Mouse (Mus musculus) G1E (cell line): Measurements from ENCODE around the gene Cntn5. TPM values are rescaled to one million over a fixed set of nuclear protein-coding genes. Genes with fewer than 3 reads are reported as not detected.

Source experiments
- ATAC-seq: 2 replicates; pipeline ENCODE4 v1.8.0; 2016; ENCODE audit warnings: mild to moderate bottlenecking; ENCODE audit not compliant: insufficient number of reproducible peaks, poor library complexity, low FRiP score, severe bottlenecking; ENCODE audit errors: extremely low read depth
- DNase-seq: peaks from one replicate; pipeline ENCODE4 v3.0.0; 2012; ENCODE audit warnings: low spot score
- H3K27me3 ChIP-seq: 2 replicates; pipeline ENCODE4 v1.6.1; 2012; ENCODE audit warnings: mild to moderate bottlenecking, low read length, inconsistent platforms; ENCODE audit not compliant: insufficient read depth
- H3K36me3 ChIP-seq: replicated peaks from 2 replicates; pipeline ENCODE3; 2012; ENCODE audit warnings: mild to moderate bottlenecking, inconsistent platforms
- H3K4me1 ChIP-seq: 2 replicates; pipeline ENCODE4 v1.6.1; 2012; ENCODE audit warnings: low read depth, low read length, inconsistent platforms, mixed read lengths; ENCODE audit not compliant: insufficient read depth
- H3K4me3 ChIP-seq: 2 replicates; pipeline ENCODE4 v1.5.1; 2012; ENCODE audit warnings: low read depth, mild to moderate bottlenecking, inconsistent platforms, low read length, moderate library complexity, mixed read lengths
- H3K9me3 ChIP-seq: replicated peaks from 2 replicates; pipeline ENCODE4 v1.6.1; 2012; ENCODE audit warnings: inconsistent platforms
- CTCF ChIP-seq: IDR thresholded peaks from 2 replicates; pipeline ENCODE4 v1.5.1; 2012; ENCODE audit warnings: low read depth, low read length, inconsistent platforms, mixed read lengths
- GATA1 ChIP-seq: IDR thresholded peaks from 2 replicates; pipeline ENCODE4 v1.6.1; 2012; ENCODE audit warnings: borderline replicate concordance, low read length, inconsistent platforms, mixed read lengths
- GATA2 ChIP-seq: IDR thresholded peaks from 2 replicates; pipeline ENCODE4 v1.6.1; 2012; ENCODE audit warnings: low read depth, low read length, inconsistent platforms, borderline replicate concordance
- POLR2AphosphoS5 ChIP-seq: IDR thresholded peaks from 2 replicates; pipeline ENCODE4 v1.6.1; 2012; ENCODE audit warnings: low read depth, low read length, inconsistent platforms; ENCODE audit not compliant: insufficient replicate concordance
- TAL1 ChIP-seq: conservative IDR thresholded peaks from 2 replicates; pipeline ENCODE4 v1.6.1; 2012; ENCODE audit warnings: low read depth, low read length, inconsistent platforms, mixed read lengths
- polyA plus RNA-seq: library from polyadenylated mRNA; stranded (reverse); fragments of >175 nt; gene quantifications from 2 replicates; pipeline ENCODE4 v1.2.3, GENCODE M21; 2012
- total RNA-seq, 2 experiments: library from RNA; stranded (forward) in 1 of 2; stranded (reverse) in 1 of 2; fragments of 200-1000 nt in 1 of 2; fragments of >200 nt in 1 of 2; fragmentation: Nextera tagmentation in 1 of 2; gene quantifications; 2 replicates each; pipeline ENCODE4 v1.2.3; 2014 to 2017

Cntn5 gene
- total and polyA plus RNA-seq, 3 experiments: not detected

- no peaks in the 10 kb centered on the region for H3K9me3 ChIP-seq
- H3K4me3 ChIP-seq: no peak overlapping the region
- H3K4me1 ChIP-seq: no peaks in the 10 kb centered on the region
- ATAC-seq (no peak), DNase-seq (no peak)
- TF ChIP-seq GATA1 (no peak), CTCF (no peak), GATA2 (no peak), TAL1 (no peak), POLR2AphosphoS5 (no peak)
- H3K27me3 ChIP-seq: no peaks in the 10 kb centered on the region
- no peaks in the 10 kb centered on the region for H3K36me3 ChIP-seq
Observed at GRCm38 (mm10) chr9:9830231-9830630, 1074.3 kb downstream of the Cntn5 start.

- DNase-seq: no peak
- Histone ChIP-seq H3K4me1 (no peaks in the 10 kb centered on the region), H3K9me3 (no peaks in the 10 kb centered on the region), H3K4me3 (no peak overlapping the region), H3K27me3 (no peaks in the 10 kb centered on the region), H3K36me3 (no peaks in the 10 kb centered on the region)
- no peak for ATAC-seq
- no peak for TF ChIP-seq TAL1
- TF ChIP-seq POLR2AphosphoS5: no peak
- no peak for TF ChIP-seq CTCF
- no peak for TF ChIP-seq GATA2
- TF ChIP-seq GATA1: no peak
Observed at GRCm38 (mm10) chr9:9819963-9820362, 1084.6 kb downstream of the Cntn5 start.

DNA sequence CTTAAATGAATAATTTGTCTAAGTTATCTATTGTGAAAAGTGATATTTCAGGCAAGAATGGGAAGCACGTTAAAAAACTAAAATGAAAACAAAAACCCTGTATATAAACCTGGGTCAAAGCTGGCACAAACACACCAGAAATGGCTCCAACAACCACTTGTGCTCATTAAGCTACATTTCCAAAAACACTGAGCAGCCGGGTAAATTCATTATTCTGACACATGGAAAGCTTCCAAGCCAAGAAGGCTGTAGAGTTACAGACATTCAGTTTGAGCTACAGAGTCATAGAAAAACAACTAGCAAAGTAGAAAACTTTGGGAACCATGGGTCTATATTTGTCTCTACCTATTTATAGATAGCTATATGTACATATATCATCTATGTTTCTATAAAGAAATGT lies 1087.1 kb downstream of the Cntn5 start:
- Histone ChIP-seq H3K9me3 (no peaks in the 10 kb centered on the region), H3K4me1 (no peaks in the 10 kb centered on the region), H3K27me3 (no peaks in the 10 kb centered on the region), H3K4me3 (no peak overlapping the region), H3K36me3 (no peaks in the 10 kb centered on the region)
- no peak for DNase-seq
- TF ChIP-seq TAL1 (no peak), GATA2 (no peak), CTCF (no peak), POLR2AphosphoS5 (no peak), GATA1 (no peak)
- ATAC-seq: no peak

- Histone ChIP-seq H3K4me1 (no peaks in the 10 kb centered on the region), H3K9me3 (no peaks in the 10 kb centered on the region), H3K36me3 (no peaks in the 10 kb centered on the region), H3K27me3 (no peaks in the 10 kb centered on the region), H3K4me3 (no peak overlapping the region)
- DNase-seq (no peak), ATAC-seq (no peak)
- no peak for TF ChIP-seq GATA2
- TF ChIP-seq POLR2AphosphoS5: no peak
- no peak for TF ChIP-seq GATA1
Observed at GRCm38 (mm10) chr9:9799546-9799945, 1105.0 kb downstream of the Cntn5 start.

DNA sequence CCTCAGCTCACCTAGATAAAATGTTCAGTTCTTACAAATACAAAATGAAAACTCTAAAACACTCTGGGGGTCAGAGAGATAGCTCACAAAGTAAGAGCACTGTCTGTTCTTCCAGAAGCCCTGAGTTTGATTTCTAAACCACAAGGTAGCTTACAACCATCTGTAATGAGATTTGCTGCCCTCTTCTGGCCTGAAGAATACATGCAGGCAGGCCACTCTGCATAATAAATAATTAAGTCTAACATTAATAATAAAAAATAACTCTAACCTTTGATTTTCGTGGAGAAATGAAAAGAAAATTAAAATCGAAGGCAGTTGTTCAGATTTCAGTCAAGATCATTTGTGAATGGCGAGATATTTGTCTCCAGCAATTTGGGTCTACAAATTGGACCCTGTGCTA lies 1120.9 kb downstream of the Cntn5 start:
- ATAC-seq (no peak), DNase-seq (no peak)

DNA sequence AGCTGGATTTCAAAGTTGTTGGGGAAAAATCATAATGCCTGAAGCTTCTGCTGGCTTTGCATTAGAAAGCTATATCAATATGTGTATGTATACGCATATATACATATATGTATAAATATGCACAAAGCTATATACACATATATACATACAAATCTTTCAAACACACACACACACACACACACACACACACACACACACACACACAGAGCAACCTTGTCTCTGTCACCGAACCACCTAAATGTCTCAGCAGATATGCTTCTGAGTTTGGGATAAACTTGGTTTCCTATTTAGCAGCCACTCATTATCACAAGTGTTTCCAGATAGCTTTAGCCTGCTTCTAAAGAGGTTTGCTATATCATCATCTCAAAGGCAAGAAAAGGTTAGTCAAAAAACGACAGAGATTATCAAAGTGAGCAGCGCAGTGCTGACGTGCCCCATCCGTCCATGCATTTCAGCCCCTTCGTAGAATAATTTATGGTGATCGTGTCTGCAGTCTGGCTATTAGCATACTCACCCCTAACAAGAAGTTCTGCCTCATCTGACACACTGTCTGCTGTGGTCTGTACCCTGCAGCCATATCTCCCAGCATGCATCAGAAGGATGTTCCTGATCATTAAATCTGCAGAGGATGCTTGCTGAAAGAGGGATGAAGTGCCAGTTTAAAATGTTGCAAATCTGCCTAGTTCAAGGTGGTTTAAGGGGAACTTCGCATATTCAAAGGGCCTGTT lies 1123.3 kb downstream of the Cntn5 start:
- DNase-seq (no peak), ATAC-seq (no peak)
- H3K36me3 ChIP-seq: no peaks in the 10 kb centered on the region
- H3K9me3 ChIP-seq: no peaks in the 10 kb centered on the region
- no peak overlapping the region for H3K4me3 ChIP-seq
- TF ChIP-seq TAL1 (no peak), GATA2 (no peak), GATA1 (no peak), CTCF (no peak), POLR2AphosphoS5 (no peak)
- H3K4me1 ChIP-seq: no peaks in the 10 kb centered on the region
- no peaks in the 10 kb centered on the region for H3K27me3 ChIP-seq

More for the DNA sequence above, 1120.9 kb downstream of the Cntn5 start:
- TF ChIP-seq TAL1 (no peak), CTCF (no peak), GATA2 (no peak), GATA1 (no peak), POLR2AphosphoS5 (no peak)
- H3K36me3 ChIP-seq: no peaks in the 10 kb centered on the region
- no peak overlapping the region for H3K4me3 ChIP-seq
- H3K9me3 ChIP-seq: no peaks in the 10 kb centered on the region
- no peaks in the 10 kb centered on the region for H3K4me1 ChIP-seq
- H3K27me3 ChIP-seq: no peaks in the 10 kb centered on the region

DNA sequence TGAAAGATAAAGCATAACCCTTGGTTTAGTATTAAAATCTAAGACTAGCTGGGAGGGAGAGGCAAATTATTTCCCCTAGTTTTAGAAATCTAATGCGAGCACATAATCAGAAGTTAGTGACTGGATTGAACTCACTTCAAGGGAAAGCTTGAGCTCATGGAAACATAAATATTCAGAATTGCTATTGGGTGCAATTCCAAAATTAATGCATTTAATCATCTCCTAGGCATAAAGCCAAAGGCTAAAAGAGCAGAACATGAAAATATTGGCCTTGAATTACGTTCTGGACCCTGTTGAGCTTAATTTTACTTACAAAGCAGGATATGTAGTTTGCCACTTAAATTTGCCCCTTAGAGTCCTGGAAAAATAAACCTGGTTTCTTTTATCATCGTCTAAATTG lies 1124.9 kb downstream of the Cntn5 start:
- Histone ChIP-seq H3K4me3 (no peak overlapping the region), H3K4me1 (no peaks in the 10 kb centered on the region), H3K36me3 (no peaks in the 10 kb centered on the region), H3K9me3 (no peaks in the 10 kb centered on the region), H3K27me3 (no peaks in the 10 kb centered on the region)
- TF ChIP-seq POLR2AphosphoS5 (no peak), GATA2 (no peak), CTCF (no peak)
- ATAC-seq: no peak
- DNase-seq: no peak
